Mouse (Mus musculus) megakaryocyte, embryonic 14.5 days (primary cell): ENCODE results near the gene Gm17428. TPM values are rescaled to one million over a fixed set of nuclear protein-coding genes. Genes with fewer than 3 reads are reported as not detected.
"Not testable (repeated sequence)": the region's sequence is repeated elsewhere in the genome, so short reads cannot be mapped to it uniquely, and the experiment has no call there.

Experiments
- H3K27me3 ChIP-seq: replicated peaks from 2 replicates; pipeline ENCODE3; 2012; ENCODE audit warnings: inconsistent platforms
- H3K36me3 ChIP-seq: replicated peaks from 2 replicates; pipeline ENCODE3; 2012; ENCODE audit warnings: low read length, inconsistent platforms, mixed read lengths
- H3K4me1 ChIP-seq: 2 replicates; pipeline ENCODE4 v1.6.1; 2012; ENCODE audit warnings: inconsistent platforms
- H3K4me3 ChIP-seq: replicated peaks from 2 replicates; pipeline ENCODE3; 2012; ENCODE audit warnings: moderate library complexity, mild to moderate bottlenecking, inconsistent platforms
- H3K9me3 ChIP-seq: 2 replicates; pipeline ENCODE4 v1.6.1; 2012; ENCODE audit warnings: inconsistent platforms
- FLI1 ChIP-seq: IDR thresholded peaks from 2 replicates; pipeline ENCODE4 v1.6.1; 2012; ENCODE audit warnings: low read length, inconsistent platforms, mixed read lengths
- GATA1 ChIP-seq: IDR thresholded peaks from 3 replicates; pipeline ENCODE4 v1.6.1; 2012; ENCODE audit warnings: mixed read lengths, low read length, inconsistent platforms, borderline replicate concordance
- polyA plus RNA-seq: library from polyadenylated mRNA; stranded (reverse); fragments of >175 nt; gene quantifications from 2 replicates; pipeline ENCODE4 v1.2.3, GENCODE M21; 2012; ENCODE audit warnings: low replicate concordance; ENCODE audit not compliant: insufficient read depth

Gene Gm17428
- polyA plus RNA-seq, 1 experiment = not detected

DNA sequence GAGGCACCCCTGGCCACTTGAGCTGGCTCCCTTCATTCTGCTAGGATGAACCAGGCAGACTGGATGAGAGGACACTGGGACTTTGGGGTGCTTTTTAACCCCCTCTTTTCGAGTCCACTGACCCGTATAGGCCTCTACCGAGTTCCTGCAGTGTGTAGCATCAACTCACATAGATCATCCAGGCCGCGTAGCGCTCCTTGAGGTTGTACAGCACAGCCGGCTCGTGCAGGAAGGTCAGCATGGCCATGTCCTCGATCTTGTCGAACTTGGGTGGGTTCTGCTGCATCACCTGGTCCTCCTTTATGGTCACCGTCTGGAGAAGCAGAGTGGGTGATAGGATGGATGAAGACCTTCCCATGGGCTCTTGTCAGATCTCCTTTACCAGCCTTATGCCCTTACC is 13.0 kb upstream of the Gm17428 start:
- H3K27me3 ChIP-seq = peaks cover 81% of the 10 kb centered on the region

DNA sequence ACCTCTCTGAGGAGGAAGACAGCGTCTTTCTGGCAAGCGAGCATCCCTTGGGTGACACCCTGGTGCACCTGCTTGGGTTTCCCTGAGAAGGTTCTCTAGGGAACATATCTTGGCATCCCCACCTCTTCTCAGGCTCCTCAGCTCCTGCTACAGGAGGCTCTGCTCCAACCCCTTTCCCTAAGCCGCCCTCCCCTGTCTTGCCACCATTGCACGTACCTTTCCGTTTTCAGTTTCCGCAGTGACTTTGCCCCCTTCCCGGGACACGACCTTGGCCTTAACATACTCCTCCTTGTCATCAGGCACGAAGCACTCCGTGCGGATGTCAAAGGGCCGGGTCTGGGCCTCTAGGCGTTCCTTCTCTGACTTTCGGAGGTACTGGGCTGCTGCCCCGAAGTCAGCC is 11.7 kb upstream of the Gm17428 start:
- Histone ChIP-seq H3K36me3 (no peaks in the 10 kb centered on the region), H3K9me3 (peaks cover 6% of the 10 kb centered on the region; the same call in 1 of the 2 replicates), H3K27me3 (peaks cover 84% of the 10 kb centered on the region), H3K4me1 (peaks cover 4% of the 10 kb centered on the region; the same call in 1 of the 2 replicates), H3K4me3 (no peak overlapping the region)
- TF ChIP-seq GATA1 = no peak
- no peak for TF ChIP-seq FLI1

More for the DNA sequence above, 13.0 kb upstream of the Gm17428 start:
- TF ChIP-seq FLI1 (no peak), GATA1 (no peak)
- Histone ChIP-seq H3K4me3 (no peak overlapping the region), H3K9me3 (peaks cover 6% of the 10 kb centered on the region; the same call in 1 of the 2 replicates), H3K4me1 (peaks cover 4% of the 10 kb centered on the region; the same call in 1 of the 2 replicates), H3K36me3 (no peaks in the 10 kb centered on the region)

DNA sequence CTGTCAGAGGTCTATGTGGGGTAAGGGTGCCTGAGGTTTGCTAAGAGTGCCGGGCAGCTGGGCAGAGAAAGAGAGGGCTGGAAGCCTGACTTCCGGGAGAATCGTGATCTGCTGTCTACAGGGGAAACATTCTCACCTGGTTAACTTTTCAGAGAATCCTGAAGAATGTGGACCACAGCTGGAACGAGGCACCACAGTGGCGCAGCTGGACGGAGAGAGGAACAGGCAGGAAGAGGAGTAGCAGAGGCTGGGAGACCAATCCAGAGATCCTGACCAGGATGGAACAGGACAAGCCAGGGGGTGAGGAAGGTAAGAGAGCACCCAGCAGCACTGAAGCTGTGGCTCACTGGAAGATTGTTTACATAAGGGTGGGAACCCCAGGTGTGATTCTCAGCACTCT is 11.1 kb upstream of the Gm17428 start:
- peaks cover 86% of the 10 kb centered on the region for H3K27me3 ChIP-seq
- peaks cover 6% of the 10 kb centered on the region; the same call in 1 of the 2 replicates for H3K9me3 ChIP-seq
- no peak for TF ChIP-seq GATA1
- TF ChIP-seq FLI1 = no peak
- H3K4me1 ChIP-seq = peaks cover 4% of the 10 kb centered on the region; the same call in 1 of the 2 replicates
- no peaks in the 10 kb centered on the region for H3K36me3 ChIP-seq
- H3K4me3 ChIP-seq = no peak overlapping the region

DNA sequence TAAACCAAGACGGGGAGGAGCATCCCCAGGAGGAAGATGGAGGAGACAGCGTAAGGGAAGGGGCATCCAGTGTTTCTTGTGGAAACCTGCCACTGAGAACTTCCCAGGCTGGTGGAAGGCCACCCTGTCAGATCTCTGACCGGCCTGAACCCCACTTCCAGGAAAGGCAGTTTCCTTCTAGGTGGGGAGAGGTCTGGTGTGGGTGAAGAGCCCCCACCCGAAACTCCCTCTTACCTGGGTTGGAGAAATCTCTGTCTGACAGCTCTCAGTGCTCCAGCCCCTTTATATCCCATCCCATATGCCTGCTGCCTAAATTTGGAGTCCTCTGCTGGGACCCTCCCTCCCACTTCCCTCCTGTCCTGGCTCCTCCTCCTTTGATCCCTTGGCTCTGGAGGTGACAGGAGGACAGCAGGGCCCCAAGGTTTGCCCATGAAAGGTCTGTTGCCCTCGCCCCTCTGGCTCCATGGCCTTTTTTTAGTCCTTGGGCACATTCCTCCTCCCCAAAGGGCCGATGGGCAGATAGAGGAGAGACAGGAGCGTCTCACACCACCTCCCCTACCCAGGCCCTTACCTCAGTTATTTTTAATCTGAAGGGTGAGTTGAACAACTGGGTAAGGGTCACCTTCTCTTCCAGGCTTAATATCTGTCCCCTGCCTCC is 10.3 kb upstream of the Gm17428 start, which contains the start of gene Myh6:
Gene Myh6, minus strand, starts transcription at position 608 of the 658 bp plus-strand sequence.
- TF ChIP-seq FLI1 (no peak), GATA1 (no peak)

DNA sequence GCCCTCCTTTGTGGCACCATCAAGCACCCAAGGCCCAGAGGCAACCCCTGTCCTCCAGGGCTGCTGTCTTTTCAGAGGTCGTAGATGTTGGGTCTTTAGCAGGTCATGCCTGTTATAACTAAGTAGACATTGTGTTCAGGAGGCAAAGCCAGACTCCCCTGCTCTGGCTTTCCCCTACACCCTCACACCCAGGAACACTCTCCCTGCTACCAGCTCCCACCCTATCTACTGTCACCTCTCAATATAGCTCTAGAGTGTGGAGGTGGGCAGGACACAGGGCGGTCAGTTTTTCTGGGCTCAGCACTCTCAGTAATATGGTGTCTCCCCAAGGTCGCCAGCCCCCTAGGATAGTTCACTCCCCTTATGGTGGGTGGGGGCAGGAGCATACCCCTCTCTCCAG is 8.9 kb upstream of the Gm17428 start:
- TF ChIP-seq FLI1 (no peak), GATA1 (no peak)
- H3K27me3 ChIP-seq = peaks cover 78% of the 10 kb centered on the region
- no peaks in the 10 kb centered on the region for H3K4me1 ChIP-seq
- H3K4me3 ChIP-seq = no peak overlapping the region
- H3K9me3 ChIP-seq = peaks cover 6% of the 10 kb centered on the region; the same call in 1 of the 2 replicates
- no peaks in the 10 kb centered on the region for H3K36me3 ChIP-seq

More for the DNA sequence above, 10.3 kb upstream of the Gm17428 start, which contains the start of gene Myh6:
- Histone ChIP-seq H3K27me3 (peaks cover 84% of the 10 kb centered on the region), H3K4me1 (no peaks in the 10 kb centered on the region), H3K4me3 (no peak within 1 kb of the TSS), H3K9me3 (peaks cover 6% of the 10 kb centered on the region; the same call in 1 of the 2 replicates), H3K36me3 (no peaks in the 10 kb centered on the region)

DNA sequence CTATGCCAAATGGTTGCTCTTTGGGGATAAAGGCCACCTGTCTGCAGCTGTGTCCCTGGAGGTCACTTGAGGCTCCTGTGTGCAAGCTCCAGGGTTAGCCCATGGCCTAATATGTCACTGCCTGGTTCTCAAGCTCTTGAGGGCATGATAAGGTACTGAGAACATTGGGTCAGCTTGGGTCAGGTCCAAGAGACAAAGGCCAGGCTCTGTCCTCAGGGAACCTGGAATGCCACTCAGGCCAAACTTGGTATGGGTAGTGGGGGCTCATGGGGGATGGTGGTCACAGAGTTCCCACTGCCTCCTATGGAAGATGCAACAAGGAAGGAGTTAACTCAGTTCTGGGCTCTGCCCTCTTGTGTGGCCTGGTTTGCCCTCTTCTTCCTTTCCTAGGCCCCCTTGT is 8.4 kb upstream of the Gm17428 start:
- H3K36me3 ChIP-seq = no peaks in the 10 kb centered on the region
- H3K27me3 ChIP-seq = peaks cover 78% of the 10 kb centered on the region
- TF ChIP-seq GATA1 (no peak), FLI1 (no peak)
- no peak overlapping the region for H3K4me3 ChIP-seq
- no peaks in the 10 kb centered on the region for H3K4me1 ChIP-seq
- peaks cover 6% of the 10 kb centered on the region; the same call in 1 of the 2 replicates for H3K9me3 ChIP-seq

DNA sequence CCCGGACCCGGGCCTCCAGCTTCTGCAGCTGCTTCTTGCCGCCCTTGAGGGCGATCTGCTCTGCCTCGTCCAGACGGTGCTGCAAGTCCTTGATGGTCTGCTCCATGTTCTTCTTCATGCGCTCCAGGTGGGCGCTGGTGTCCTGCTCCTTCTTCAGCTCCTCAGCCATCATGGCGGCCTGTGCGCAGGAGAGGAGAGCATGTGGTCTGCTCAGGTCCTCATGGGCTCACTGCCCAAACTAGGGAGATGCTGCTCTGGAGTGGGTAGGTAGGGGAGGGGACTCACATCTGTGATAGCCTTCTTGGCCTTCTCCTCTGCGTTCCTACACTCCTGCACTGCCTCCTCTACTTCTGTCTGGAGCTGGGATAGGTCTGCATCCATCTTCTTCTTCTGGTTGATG is 3.9 kb upstream of the Gm17428 start:
- H3K4me3 ChIP-seq, H3K4me1 ChIP-seq, H3K9me3 ChIP-seq, H3K36me3 ChIP-seq: not testable (repeated sequence)
- H3K27me3 ChIP-seq = peaks cover 58% of the 10 kb centered on the region

DNA sequence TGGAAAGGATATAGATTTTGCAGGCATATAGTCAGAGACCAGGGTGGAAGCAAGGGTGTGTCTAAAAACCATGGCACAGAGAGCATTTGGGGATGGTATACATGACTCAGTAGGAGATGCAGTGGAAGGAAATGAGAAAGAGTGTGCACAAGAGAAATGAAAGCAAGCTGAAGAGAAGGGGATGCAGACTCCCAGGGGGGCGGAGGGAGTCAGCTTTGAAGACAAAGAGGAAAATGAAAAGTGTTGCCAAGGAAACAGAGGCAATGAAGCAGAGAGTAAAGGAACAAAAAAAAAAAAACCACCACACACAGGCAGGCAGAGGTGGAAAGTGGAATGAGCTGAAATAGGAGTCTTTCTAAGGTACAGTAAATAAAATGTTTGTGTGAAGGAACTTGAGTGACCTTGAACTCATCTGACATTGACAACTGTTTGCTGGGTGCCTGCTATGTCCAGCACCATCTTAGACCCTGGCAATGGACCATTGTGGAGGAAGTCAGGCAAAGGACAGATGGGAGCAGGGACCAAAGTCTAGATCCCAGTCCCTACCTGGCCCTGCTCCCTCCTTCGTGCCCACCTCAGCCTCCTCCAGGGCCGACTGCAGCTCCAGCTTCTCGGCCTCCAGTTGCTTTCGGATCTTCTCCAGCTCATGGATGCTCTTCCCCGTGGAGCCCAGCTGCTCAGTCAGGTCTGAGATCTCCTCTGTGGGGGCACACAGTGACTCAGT is 2.5 kb upstream of the Gm17428 start:
- no peaks in the 10 kb centered on the region for H3K4me1 ChIP-seq
- H3K9me3 ChIP-seq = no peaks in the 10 kb centered on the region
- H3K36me3 ChIP-seq = no peaks in the 10 kb centered on the region
- TF ChIP-seq FLI1 (no peak), GATA1 (no peak)
- H3K27me3 ChIP-seq = peaks cover 58% of the 10 kb centered on the region
- H3K4me3 ChIP-seq = no peak overlapping the region

- no peaks in the 10 kb centered on the region for H3K36me3 ChIP-seq
- H3K27me3 ChIP-seq = peaks cover 49% of the 10 kb centered on the region
- no peaks in the 10 kb centered on the region for H3K9me3 ChIP-seq
- peaks cover 6% of the 10 kb centered on the region for H3K4me1 ChIP-seq
- H3K4me3 ChIP-seq = no peak overlapping the region
- TF ChIP-seq GATA1 = no peak
Measured at GRCm38 (mm10) chr14:54978664-54979063, 1.9 kb downstream of the Gm17428 start.

DNA sequence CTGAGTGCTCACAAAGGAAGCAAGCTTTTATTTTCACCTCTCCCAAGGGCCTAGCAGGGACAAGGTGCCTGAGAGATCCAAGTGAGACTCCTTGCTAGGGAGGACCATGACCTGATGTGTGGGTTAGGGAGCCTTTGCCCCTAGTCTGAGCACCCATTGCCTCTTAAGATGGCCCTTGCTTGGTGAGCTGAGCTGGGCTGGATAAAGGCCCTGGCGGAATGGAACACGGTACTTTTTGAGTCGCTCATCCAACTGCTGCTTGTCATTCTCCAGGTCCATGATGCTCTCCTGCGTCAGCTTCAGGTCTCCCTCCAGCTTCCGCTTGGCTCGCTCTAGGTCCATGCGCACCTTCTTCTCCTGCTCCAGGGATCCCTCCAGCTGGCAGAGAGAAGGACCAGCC is 5.2 kb downstream of the Gm17428 start:
- TF ChIP-seq GATA1 (no peak), FLI1 (no peak)
- Histone ChIP-seq H3K36me3 (no peaks in the 10 kb centered on the region), H3K4me1 (peaks cover 6% of the 10 kb centered on the region), H3K27me3 (peaks cover 48% of the 10 kb centered on the region), H3K4me3 (no peak overlapping the region), H3K9me3 (no peaks in the 10 kb centered on the region)

- H3K36me3 ChIP-seq, H3K4me3 ChIP-seq, H3K4me1 ChIP-seq, H3K9me3 ChIP-seq: not testable (repeated sequence)
- H3K27me3 ChIP-seq = peaks cover 62% of the 10 kb centered on the region
Measured at GRCm38 (mm10) chr14:54988350-54988874, 11.7 kb downstream of the Gm17428 start.
